ENCODE assay signal across 14 mouse cellular contexts in genomic region chr1:24550560-24551280, GRCm38 (mm10). TPM values are rescaled to one million over a fixed set of nuclear protein-coding genes. Genes with fewer than 3 reads are reported as not detected.
DNase-seq lines count a peak whose midpoint lies in the region; ATAC-seq and TF ChIP-seq lines count a peak whose summit lies in the region.
"Had no signal": no experiment of that assay in that cellular context is flagged by ENCODE, and none has a peak within 500 bp of the region (broad histone marks: within the 10 kb centered on the region; RNA-seq: fewer than 3 reads in every experiment).

No protein-coding gene starts in this region.

- H3K9ac ChIP-seq in embryonic facial prominence, embryonic 12.5 days: no peak overlapping the region
- H3K9ac ChIP-seq in limb, embryonic 13.5 days: no peak overlapping the region
- H3K9ac ChIP-seq in hindbrain, postnatal 0 days (replicated peaks; ENCODE audit: low read length): no peak overlapping the region
- H3K9ac ChIP-seq in forebrain, embryonic 16.5 days (replicated peaks; ENCODE audit: low read depth, low read length): no peak overlapping the region
- H3K9ac ChIP-seq: neural tube, embryonic 12.5 days had no signal

- DNase-seq in embryonic facial prominence, embryonic 10.5 days (ENCODE audit: low spot score): no peak
- peak; percentile 2 for DNase-seq in adrenal gland, postnatal 25 days
- peak; percentile 58 for DNase-seq in cerebellum, adult 8-10 months
- no peak for DNase-seq in hindbrain, postnatal 0 days (ENCODE audit: low spot score)
- no peak for DNase-seq in adipocyte (ENCODE audit: low spot score)
- DNase-seq: B cell, adult 2 months; heart, adult 2 months; kidney, postnatal 10 days had no signal

- H3K4me1 ChIP-seq in embryonic facial prominence, embryonic 12.5 days: peaks cover 3% of the 10 kb centered on the region
- peaks cover 13% of the 10 kb centered on the region for H3K4me1 ChIP-seq in embryonic facial prominence, embryonic 10.5 days
- H3K4me1 ChIP-seq in limb, embryonic 13.5 days: peaks cover 25% of the 10 kb centered on the region; the same call in 1 of the 2 replicates
- no peaks in the 10 kb centered on the region for H3K4me1 ChIP-seq in hindbrain, postnatal 0 days (ENCODE audit: insufficient read depth, low read length)
- H3K4me1 ChIP-seq in forebrain, embryonic 16.5 days (replicated peaks; ENCODE audit: control insufficient read depth, insufficient read depth, low read length): no peaks in the 10 kb centered on the region
- H3K4me1 ChIP-seq: neural tube, embryonic 12.5 days had no signal

- no peak overlapping the region for H3K4me3 ChIP-seq in embryonic facial prominence, embryonic 12.5 days
- H3K4me3 ChIP-seq in embryonic facial prominence, embryonic 10.5 days: no peak overlapping the region
- H3K4me3 ChIP-seq in limb, embryonic 13.5 days: no peak overlapping the region
- no peak overlapping the region for H3K4me3 ChIP-seq in hindbrain, postnatal 0 days (ENCODE audit: low read length)
- H3K4me3 ChIP-seq in forebrain, embryonic 16.5 days (replicated peaks; ENCODE audit: low read length): no peak overlapping the region
- H3K4me3 ChIP-seq: heart, adult 2 months; neural tube, embryonic 12.5 days had no signal

- H3K9me3 ChIP-seq in embryonic facial prominence, embryonic 12.5 days: no peaks in the 10 kb centered on the region
- no peaks in the 10 kb centered on the region for H3K9me3 ChIP-seq in embryonic facial prominence, embryonic 10.5 days
- no peaks in the 10 kb centered on the region for H3K9me3 ChIP-seq in limb, embryonic 13.5 days
- H3K9me3 ChIP-seq in hindbrain, postnatal 0 days (ENCODE audit: low read length): no peaks in the 10 kb centered on the region
- no peaks in the 10 kb centered on the region for H3K9me3 ChIP-seq in forebrain, embryonic 16.5 days (ENCODE audit: control insufficient read depth, low read length)
- H3K9me3 ChIP-seq: neural tube, embryonic 12.5 days had no signal

- no peaks in the 10 kb centered on the region for H3K36me3 ChIP-seq in embryonic facial prominence, embryonic 12.5 days
- no peaks in the 10 kb centered on the region for H3K36me3 ChIP-seq in embryonic facial prominence, embryonic 10.5 days (replicated peaks)
- no peaks in the 10 kb centered on the region for H3K36me3 ChIP-seq in limb, embryonic 13.5 days
- H3K36me3 ChIP-seq in hindbrain, postnatal 0 days (ENCODE audit: insufficient read depth, low read length): no peaks in the 10 kb centered on the region
- H3K36me3 ChIP-seq in forebrain, embryonic 16.5 days (ENCODE audit: control insufficient read depth, insufficient read depth): no peaks in the 10 kb centered on the region
- H3K36me3 ChIP-seq: neural tube, embryonic 12.5 days had no signal

- H3K27me3 ChIP-seq in embryonic facial prominence, embryonic 12.5 days: no peaks in the 10 kb centered on the region
- H3K27me3 ChIP-seq in embryonic facial prominence, embryonic 10.5 days (replicated peaks; ENCODE audit: low read depth, poor library complexity, severe bottlenecking): no peaks in the 10 kb centered on the region
- H3K27me3 ChIP-seq in limb, embryonic 13.5 days: no peaks in the 10 kb centered on the region
- H3K27me3 ChIP-seq in hindbrain, postnatal 0 days (ENCODE audit: insufficient read depth, low read length): no peaks in the 10 kb centered on the region
- no peaks in the 10 kb centered on the region for H3K27me3 ChIP-seq in forebrain, embryonic 16.5 days (replicated peaks; ENCODE audit: control insufficient read depth, insufficient read depth, low read length)
- H3K27me3 ChIP-seq: neural tube, embryonic 12.5 days had no signal

- no peak for TF ChIP-seq CTCF in hindbrain, postnatal 0 days (IDR thresholded peaks at IDR 0.05; ENCODE audit: low read depth)

- H3K4me2 ChIP-seq in embryonic facial prominence, embryonic 12.5 days (replicated peaks): peak overlapping the region; percentile 19; the same call in 1 of the 2 replicates
- H3K4me2 ChIP-seq in limb, embryonic 13.5 days (replicated peaks): peak overlapping the region; percentile 39; the same call in 1 of the 2 replicates
- no peak overlapping the region for H3K4me2 ChIP-seq in hindbrain, postnatal 0 days (ENCODE audit: low read depth, low read length)
- no peak overlapping the region for H3K4me2 ChIP-seq in forebrain, embryonic 16.5 days (ENCODE audit: low read length)
- H3K4me2 ChIP-seq: neural tube, embryonic 12.5 days had no signal

- WGBS in embryonic facial prominence, embryonic 12.5 days: 74% methylated on average over 18 of the region's 18 CpGs
- 82% methylated on average over 18 of the region's 18 CpGs for WGBS in embryonic facial prominence, embryonic 10.5 days
- 69% methylated on average over 18 of the region's 18 CpGs for WGBS in limb, embryonic 13.5 days
- WGBS in hindbrain, postnatal 0 days: 73% methylated on average over 18 of the region's 18 CpGs
- 80% methylated on average over 18 of the region's 18 CpGs for WGBS in forebrain, embryonic 16.5 days

- H3K27ac ChIP-seq in embryonic facial prominence, embryonic 12.5 days: no peak overlapping the region
- H3K27ac ChIP-seq in embryonic facial prominence, embryonic 10.5 days (replicated peaks): no peak overlapping the region
- peak overlapping the region; percentile 2; the same call in 1 of the 2 replicates for H3K27ac ChIP-seq in limb, embryonic 13.5 days
- no peak overlapping the region for H3K27ac ChIP-seq in hindbrain, postnatal 0 days
- no peak overlapping the region for H3K27ac ChIP-seq in forebrain, embryonic 16.5 days (ENCODE audit: low read length)
- H3K27ac ChIP-seq: heart, adult 2 months; neural tube, embryonic 12.5 days had no signal

- ATAC-seq in embryonic facial prominence, embryonic 12.5 days (ENCODE audit: insufficient number of reproducible peaks, insufficient read depth, low FRiP score, low TSS enrichment): no peak
- no peak for ATAC-seq in limb, embryonic 13.5 days (ENCODE audit: low FRiP score, low read depth)
- ATAC-seq in hindbrain, postnatal 0 days: no peak
- no peak for ATAC-seq in forebrain, embryonic 16.5 days
- ATAC-seq: inflammation-experienced regulatory T-cells, adult 6 months; midbrain, embryonic 16.5 days had no signal

RNA-seq across cellular contexts. Expression of gene Col19a1, which starts 36.6 kb away (rescaled TPM):
- 1.1 and 1.3 TPM in 2 replicates for polyA plus RNA-seq in embryonic facial prominence, embryonic 12.5 days (2016; fragmentation: Nextera tagmentation; extraction: Ambion mirVana)
- polyA plus RNA-seq in embryonic facial prominence, embryonic 10.5 days (2016; fragmentation: Nextera tagmentation; extraction: Ambion mirVana): 0.26 and 0.42 TPM in 2 replicates
- total RNA-seq in adrenal gland, postnatal 25 days (2021): not detected in 2 replicates
- 6.0 and 6.5 TPM in 2 replicates for polyA plus RNA-seq in limb, embryonic 13.5 days (2015; fragmentation: Nextera tagmentation; extraction: Ambion mirVana)
- total RNA-seq in hindbrain, postnatal 0 days (2014; rRNA removed): 1.5 and 2.7 TPM in 2 replicates
- 2.1 and 2.2 TPM in 2 replicates for polyA plus RNA-seq in hindbrain, postnatal 0 days (2015; fragmentation: Nextera tagmentation; extraction: Ambion mirVana)
- 3.2 and 3.3 TPM in 2 replicates for polyA plus RNA-seq in forebrain, embryonic 16.5 days (2015; fragmentation: Nextera tagmentation; extraction: Ambion mirVana)
- polyA plus RNA-seq: heart, adult 2 months had no signal

Comparison
In these comparisons a context has a peak if more than half of its experiments do, and no peak if none do; other contexts are left out.
1. H3K4me2 ChIP-seq: peak in embryonic facial prominence, embryonic 12.5 days (single experiment) and limb, embryonic 13.5 days (single experiment); none in hindbrain, postnatal 0 days (single experiment) and forebrain, embryonic 16.5 days (single experiment).
2. DNase-seq: peak in adrenal gland, postnatal 25 days (single experiment) and cerebellum, adult 8-10 months (single experiment); none in embryonic facial prominence, embryonic 10.5 days (single experiment), hindbrain, postnatal 0 days (single experiment) and adipocyte (single experiment).